Mouse (Mus musculus) brain, embryonic 14.5 days (tissue): ENCODE measurements at regions not wholly inside any gene's neighbourhood (a gene's known extent, or its start where the extent isn't known, plus 50 kb on each side); places are given as distances from the start of the nearest gene placed in this dataset.

ENCODE experiments used
- DNase-seq: peaks from one replicate; pipeline ENCODE4 v3.0.0-alpha.2; 2011; ENCODE audit warnings: low read depth
- CTCF ChIP-seq: fragments of 200-500 bp; IDR thresholded peaks from 2 replicates; pipeline ENCODE4 v1.5.1; 2012; ENCODE audit warnings: inconsistent platforms, mild to moderate bottlenecking, moderate library complexity, borderline replicate concordance; ENCODE audit not compliant: insufficient read depth, insufficient read length; ENCODE audit errors: extremely low read depth
- POLR2A ChIP-seq: fragments of 200-500 bp; IDR thresholded peaks from 2 replicates; pipeline ENCODE4 v1.6.1; 2012; ENCODE audit warnings: mild to moderate bottlenecking, inconsistent platforms, borderline replicate concordance; ENCODE audit not compliant: poor library complexity, insufficient read depth, insufficient read length, severe bottlenecking; ENCODE audit errors: extremely low read depth

GRCm38 (mm10) chr13:51964921-51965320 is 118.4 kb downstream of the Gadd45g start:
- no peak for DNase-seq
- no peak for TF ChIP-seq CTCF
- no peak for TF ChIP-seq POLR2A

GRCm38 (mm10) chr13:51968103-51968502 is 121.6 kb downstream of the Gadd45g start:
- no peak for DNase-seq

GRCm38 (mm10) chr13:51968796-51969195 is 122.3 kb downstream of the Gadd45g start:
- no peak for DNase-seq
- no peak for TF ChIP-seq POLR2A
- TF ChIP-seq CTCF = no peak

More at GRCm38 (mm10) chr13:51968103-51968502, 121.6 kb downstream of the Gadd45g start:
- no peak for TF ChIP-seq CTCF
- no peak for TF ChIP-seq POLR2A

- TF ChIP-seq CTCF = no peak
- no peak for TF ChIP-seq POLR2A
- DNase-seq = no peak
Observed at GRCm38 (mm10) chr13:51970051-51970450, 123.6 kb downstream of the Gadd45g start.

GRCm38 (mm10) chr13:51972656-51973310 is 126.3 kb downstream of the Gadd45g start:
- DNase-seq = no peak
- no peak for TF ChIP-seq POLR2A
- no peak for TF ChIP-seq CTCF

- peak; percentile 74 for DNase-seq
- TF ChIP-seq POLR2A = no peak
- no peak for TF ChIP-seq CTCF
Observed at GRCm38 (mm10) chr13:51973461-51973860, 127.0 kb downstream of the Gadd45g start.

GRCm38 (mm10) chr13:51974101-51974500 is 127.6 kb downstream of the Gadd45g start:
- TF ChIP-seq POLR2A (no peak), CTCF (no peak)
- no peak for DNase-seq

- no peak for DNase-seq
- TF ChIP-seq CTCF = no peak
- no peak for TF ChIP-seq POLR2A
Observed at GRCm38 (mm10) chr13:51975330-51975729, 128.9 kb downstream of the Gadd45g start.

- TF ChIP-seq POLR2A = no peak
Observed at GRCm38 (mm10) chr13:51975801-51976601, 129.5 kb downstream of the Gadd45g start.

GRCm38 (mm10) chr13:51976620-51977214 is 130.2 kb downstream of the Gadd45g start:
- DNase-seq = no peak
- no peak for TF ChIP-seq POLR2A
- TF ChIP-seq CTCF = no peak

More at GRCm38 (mm10) chr13:51975801-51976601, 129.5 kb downstream of the Gadd45g start:
- DNase-seq = peak; percentile 23

GRCm38 (mm10) chr13:51979301-51979977 is 133.0 kb downstream of the Gadd45g start:
- TF ChIP-seq CTCF (no peak), POLR2A (no peak)
- DNase-seq = no peak

- TF ChIP-seq CTCF = no peak
- TF ChIP-seq POLR2A = no peak
- no peak for DNase-seq
Observed at GRCm38 (mm10) chr13:51980344-51980743, 133.9 kb downstream of the Gadd45g start.

GRCm38 (mm10) chr13:51983002-51983401 is 136.5 kb downstream of the Gadd45g start:
- no peak for TF ChIP-seq POLR2A
- TF ChIP-seq CTCF = no peak
- no peak for DNase-seq
